In the genomic region with DNA sequence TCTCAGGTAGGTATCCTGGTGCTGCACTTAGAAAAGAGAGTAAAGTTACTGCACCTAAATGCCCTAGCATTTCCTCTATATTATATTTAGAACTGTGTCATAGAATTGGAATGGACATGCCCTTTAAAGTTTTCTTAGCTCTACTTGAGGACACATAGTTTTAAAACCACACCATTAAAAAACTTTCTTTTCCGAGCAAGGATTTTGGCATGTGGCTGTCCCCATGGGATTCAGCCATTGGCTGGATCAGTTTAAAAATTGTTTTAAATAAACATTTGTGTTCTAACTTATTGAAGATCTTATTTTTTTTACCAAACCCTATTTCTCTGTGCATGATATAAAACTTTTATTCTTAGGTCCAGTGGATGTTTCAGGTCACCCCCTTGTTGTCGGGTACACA, we compare ENCODE assay signal across 18 mouse cellular contexts.
DNase-seq lines count a peak whose midpoint lies in the region; ATAC-seq and TF ChIP-seq lines count a peak whose summit lies in the region.
"Had no signal": no experiment of that assay in that cellular context is flagged by ENCODE, and none has a peak within 500 bp of the region (broad histone marks: within the 10 kb centered on the region; RNA-seq: fewer than 3 reads in every experiment).

No protein-coding gene starts in this region.

- no peaks in the 10 kb centered on the region for H3K9me3 ChIP-seq in heart, embryonic 10.5 days
- H3K9me3 ChIP-seq in lung, embryonic 14.5 days (ENCODE audit: low read depth, low read length), result no peaks in the 10 kb centered on the region
- H3K9me3 ChIP-seq: embryonic facial prominence, embryonic 10.5 days; limb, embryonic 13.5 days; midbrain, embryonic 12.5 days had no signal

- no peak for TF ChIP-seq POLR2A in lung, adult 2 months (IDR thresholded peaks at IDR 0.05; ENCODE audit: borderline replicate concordance, extremely low read depth, low read depth, low read length)

- H3K9ac ChIP-seq in lung, embryonic 14.5 days, result no peak overlapping the region
- H3K9ac ChIP-seq: limb, embryonic 13.5 days; liver, embryonic 14.5 days; midbrain, embryonic 12.5 days had no signal

- no peaks in the 10 kb centered on the region for H3K36me3 ChIP-seq in heart, embryonic 10.5 days
- no peaks in the 10 kb centered on the region for H3K36me3 ChIP-seq in lung, embryonic 14.5 days (ENCODE audit: insufficient read depth)
- H3K36me3 ChIP-seq: embryonic facial prominence, embryonic 10.5 days; limb, embryonic 13.5 days; midbrain, embryonic 12.5 days had no signal

- H3K4me2 ChIP-seq in lung, embryonic 14.5 days, result no peak overlapping the region
- H3K4me2 ChIP-seq: limb, embryonic 13.5 days; midbrain, embryonic 12.5 days had no signal

- no peaks in the 10 kb centered on the region for H3K27me3 ChIP-seq in heart, embryonic 10.5 days (ENCODE audit: insufficient read depth, poor library complexity, severe bottlenecking)
- no peaks in the 10 kb centered on the region for H3K27me3 ChIP-seq in lung, embryonic 14.5 days (ENCODE audit: insufficient read depth, low read length)
- H3K27me3 ChIP-seq: CH12.LX; limb, embryonic 13.5 days; midbrain, embryonic 12.5 days had no signal

- peak; percentile 42 for DNase-seq in heart, adult 8-10 months (ENCODE audit: low spot score)
- no peak for DNase-seq in heart, embryonic 10.5 days (ENCODE audit: low spot score)
- DNase-seq in lung, embryonic 14.5 days, result peak; percentile 19
- DNase-seq in lung, adult 2 months, result no peak
- DNase-seq in adipocyte (ENCODE audit: low spot score), result peak; percentile 57
- DNase-seq in heart, postnatal 4 days, result peak; percentile 34
- no peak for DNase-seq in layer of hippocampus, postnatal 10 days (ENCODE audit: low spot score in 2 of 2)
- DNase-seq: adrenal gland, postnatal 36 days; cerebellum, adult 2 months; right cerebral cortex, postnatal 25 days; thymus, postnatal 14 days had no signal

- peaks cover 8% of the 10 kb centered on the region; the same call in 1 of the 2 replicates for H3K4me1 ChIP-seq in heart, embryonic 10.5 days
- H3K4me1 ChIP-seq in lung, embryonic 14.5 days (ENCODE audit: insufficient read depth), result no peaks in the 10 kb centered on the region
- no peaks in the 10 kb centered on the region for H3K4me1 ChIP-seq in lung, adult 2 months (ENCODE audit: control insufficient read depth, insufficient read depth, low read length)
- H3K4me1 ChIP-seq: limb, embryonic 13.5 days had no signal

- TF ChIP-seq CTCF in lung, embryonic 14.5 days (IDR thresholded peaks at IDR 0.05; ENCODE audit: low read depth), result no peak
- TF ChIP-seq CTCF in lung, adult 2 months (IDR thresholded peaks at IDR 0.05; ENCODE audit: insufficient read depth, low read length), result no peak

- ATAC-seq in lung, embryonic 14.5 days (ENCODE audit: insufficient read depth), result no peak
- ATAC-seq: forebrain, embryonic 16.5 days had no signal

- H3K27ac ChIP-seq in heart, embryonic 10.5 days, result no peak overlapping the region
- no peak overlapping the region for H3K27ac ChIP-seq in lung, embryonic 14.5 days (ENCODE audit: low read depth)
- H3K27ac ChIP-seq: embryonic facial prominence, embryonic 10.5 days; limb, embryonic 13.5 days; liver, embryonic 14.5 days; midbrain, embryonic 12.5 days had no signal

- H3K4me3 ChIP-seq in heart, embryonic 10.5 days, result no peak overlapping the region
- H3K4me3 ChIP-seq in lung, embryonic 14.5 days (ENCODE audit: low read depth, low read length), result no peak overlapping the region
- H3K4me3 ChIP-seq in lung, adult 2 months (replicated peaks; ENCODE audit: extremely low read depth, low read depth, low read length), result no peak overlapping the region
- H3K4me3 ChIP-seq: embryonic facial prominence, embryonic 10.5 days; erythroblast, embryonic 14.5 days; limb, embryonic 13.5 days; midbrain, embryonic 12.5 days had no signal

- 87% methylated on average over 2 of the region's 2 CpGs for WGBS in heart, embryonic 10.5 days
- WGBS in lung, embryonic 14.5 days, result 80% methylated on average over 2 of the region's 2 CpGs
- 75% methylated on average over 2 of the region's 2 CpGs for WGBS in lung, adult 2 months

Comparison
In these comparisons a context has a peak if more than half of its experiments do, and no peak if none do; other contexts are left out.
1. DNase-seq: peak in heart, adult 8-10 months (single experiment), lung, embryonic 14.5 days (single experiment), adipocyte (single experiment) and heart, postnatal 4 days (single experiment); none in heart, embryonic 10.5 days (single experiment), lung, adult 2 months (single experiment) and layer of hippocampus, postnatal 10 days (0 of 2).